Mouse (Mus musculus) liver, embryonic 14.5 days (tissue): ENCODE measurements around the gene Shank2.

Source experiments
- CTCF ChIP-seq: IDR thresholded peaks from 2 replicates; pipeline ENCODE4 v1.5.1; 2016; ENCODE audit warnings: antibody characterized with exemption, low read depth, control low read depth
- EP300 ChIP-seq: IDR thresholded peaks from 2 replicates; pipeline ENCODE4 v1.6.1; 2016; ENCODE audit warnings: antibody characterized with exemption, low read depth

DNA sequence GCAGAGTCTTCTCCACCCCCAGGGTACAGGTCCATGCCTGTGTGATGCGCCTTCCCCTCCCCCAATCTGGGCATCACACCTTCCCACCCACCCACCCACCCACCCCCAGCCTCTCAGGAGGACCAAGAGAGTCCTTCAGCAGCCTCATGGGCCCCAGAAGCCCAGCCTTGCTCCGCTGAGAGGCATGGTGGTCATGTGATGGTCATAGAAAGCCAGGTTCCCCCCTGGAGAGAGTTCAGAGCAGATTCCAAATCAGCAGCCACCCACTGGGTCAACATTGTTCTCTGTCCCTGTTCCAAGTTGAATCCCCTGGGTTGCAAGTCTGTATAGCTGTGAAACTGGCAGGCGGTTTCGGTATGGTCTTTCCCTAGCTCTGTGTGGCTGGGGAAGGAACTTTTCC lies 284.2 kb downstream of the Shank2 start:
- no peak for TF ChIP-seq CTCF
- TF ChIP-seq EP300, result no peak
